Mouse (Mus musculus) erythroblast, embryonic 14.5 days (primary cell): ENCODE measurements at regions not wholly inside any gene's neighbourhood (a gene's known extent, or its start where the extent isn't known, plus 50 kb on each side); places are given as distances from the start of the nearest gene placed in this dataset.

Experiments used
- GATA1 ChIP-seq: IDR thresholded peaks from 2 replicates; pipeline ENCODE4 v1.6.1; 2012; ENCODE audit warnings: low read length, inconsistent platforms, mixed read lengths
- TAL1 ChIP-seq: IDR thresholded peaks from 3 replicates; pipeline ENCODE4 v1.6.1; 2012; ENCODE audit warnings: low read length, inconsistent platforms, mixed read lengths

GRCm38 (mm10) chr3:130942947-130943630 is 167.2 kb upstream of the Lef1 start:
- no peak for TF ChIP-seq GATA1
- TF ChIP-seq TAL1: no peak
